Mouse (Mus musculus): ENCODE results near the gene Tma16. TPM values are rescaled to one million over a fixed set of nuclear protein-coding genes. Genes with fewer than 3 reads are reported as not detected.

The Tma16 gene
- 1 to 10 TPM; 4.6 to 7.0 TPM for total RNA-seq (2023)

GRCm38 (mm10) chr8:66486084-66486763 is at the start of gene Tma16:
Gene Tma16 (minus strand): TSS chr8:66486530.

DNA sequence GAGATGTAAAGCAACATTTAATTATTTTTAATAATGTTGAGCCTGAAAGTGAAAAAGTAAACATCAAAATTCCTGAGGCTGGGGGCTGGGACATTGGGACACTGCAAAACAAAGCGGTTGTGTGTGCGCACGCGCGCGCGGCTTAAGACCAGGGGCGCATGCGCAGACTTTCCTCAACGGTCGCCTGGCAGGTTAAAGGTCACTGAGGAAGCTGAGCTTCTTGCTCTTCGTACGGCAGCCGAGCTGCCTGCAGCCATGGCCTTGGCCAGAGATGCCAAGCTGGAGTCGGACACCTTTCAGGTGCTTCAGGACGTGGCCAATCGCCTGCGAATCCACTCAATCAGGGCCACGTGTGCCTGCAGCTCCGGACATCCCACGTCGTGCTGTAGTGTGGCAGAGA is 25.2 kb upstream of the Tma16 start, which contains the start of gene Tktl2:
Gene Tktl2 (plus strand): TSS at position 220 of the 400 bp plus-strand sequence.

Other genes with a start within 250 kb of the Tma16 start
- gene Tktl2, start 25.2 kb upstream of the Tma16 start, total RNA-seq (2023) = not detected
- not detected for gene Npy5r, start 201.6 kb upstream of the Tma16 start, total RNA-seq (2023)
- not detected for gene Npy1r, start 210.7 kb upstream of the Tma16 start, total RNA-seq (2023)